Mouse (Mus musculus): ENCODE measurements around the gene Gm49388.

Gene Gm49388

GRCm38 (mm10) chr7:127785308-127785707, at the start of gene Gm49388:
Gene Gm49388, plus strand, starts transcription at chr7:127785608.
- in situ Hi-C loops (cut with MboI; ENCODE audit: unreplicated experiment in 2 of 2), result loop anchor here (25.0 kb wide), 1 partner anchor 927 kb away; no protein-coding TSS in a partner anchor

DNA sequence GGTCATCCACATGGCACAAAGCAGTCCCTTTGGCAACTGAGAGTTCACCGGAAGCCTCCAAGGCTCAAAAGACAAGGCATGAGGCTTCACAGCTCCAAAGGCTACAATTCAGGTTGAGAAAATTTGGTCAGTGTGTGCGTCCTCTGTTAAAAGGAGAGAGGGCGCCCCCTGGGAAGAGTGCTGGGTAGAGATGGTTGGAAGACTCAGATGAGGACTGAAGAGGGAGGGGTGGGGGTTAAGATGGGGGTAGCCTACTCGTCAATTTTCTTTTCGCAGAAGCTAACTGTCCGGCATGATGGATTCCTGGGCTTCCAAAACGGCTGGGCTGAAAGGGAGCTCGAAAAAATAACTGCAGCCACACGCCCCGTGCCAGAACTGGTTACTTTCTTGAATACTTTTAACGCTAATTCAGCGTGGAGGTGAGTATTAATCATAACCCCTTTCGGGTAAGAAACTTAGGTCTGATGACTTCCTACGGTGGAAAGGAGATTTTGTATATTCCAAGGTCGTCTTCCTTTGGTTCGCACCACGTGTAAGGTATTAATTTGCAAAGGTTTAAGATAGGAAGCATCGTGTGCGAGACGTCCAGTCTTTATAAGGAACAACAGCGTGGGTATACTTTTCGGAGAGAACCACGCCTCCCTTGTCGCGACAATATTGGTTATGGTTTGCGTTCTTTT, 40.9 kb upstream of the Gm49388 start, which contains the start of gene Fbxl19:
Gene Fbxl19 (plus strand): TSS at position 178 of the 680 bp plus-strand sequence.
- in situ Hi-C loops (cut with MboI; ENCODE audit: unreplicated experiment in 2 of 2), result loop anchor here (5.0 kb wide), 1 partner anchor 67 kb away; no protein-coding TSS in a partner anchor

DNA sequence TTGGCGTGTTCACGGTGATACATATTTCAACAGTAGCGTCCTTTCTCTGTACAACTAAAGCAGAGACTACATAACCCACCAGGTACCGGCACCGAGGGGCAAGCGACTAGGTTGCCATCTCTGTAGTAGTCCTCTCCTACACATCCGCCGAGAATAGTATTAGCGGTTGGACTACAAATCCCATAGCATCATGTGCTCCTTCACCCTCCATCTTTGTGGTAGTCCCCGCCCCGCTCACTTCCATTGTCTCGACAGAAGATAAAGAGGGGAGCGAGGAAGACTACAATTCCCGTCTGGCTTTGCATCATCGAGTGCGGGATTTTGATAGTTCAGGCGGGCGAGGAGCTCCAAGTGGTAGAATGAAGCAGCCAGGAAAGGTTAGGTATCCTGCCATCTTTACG, 40.2 kb upstream of the Gm49388 start:
- in situ Hi-C loops (cut with MboI; ENCODE audit: unreplicated experiment in 2 of 2), result loop anchor here (5.0 kb wide), 1 partner anchor 68 kb away; no protein-coding TSS in a partner anchor

DNA sequence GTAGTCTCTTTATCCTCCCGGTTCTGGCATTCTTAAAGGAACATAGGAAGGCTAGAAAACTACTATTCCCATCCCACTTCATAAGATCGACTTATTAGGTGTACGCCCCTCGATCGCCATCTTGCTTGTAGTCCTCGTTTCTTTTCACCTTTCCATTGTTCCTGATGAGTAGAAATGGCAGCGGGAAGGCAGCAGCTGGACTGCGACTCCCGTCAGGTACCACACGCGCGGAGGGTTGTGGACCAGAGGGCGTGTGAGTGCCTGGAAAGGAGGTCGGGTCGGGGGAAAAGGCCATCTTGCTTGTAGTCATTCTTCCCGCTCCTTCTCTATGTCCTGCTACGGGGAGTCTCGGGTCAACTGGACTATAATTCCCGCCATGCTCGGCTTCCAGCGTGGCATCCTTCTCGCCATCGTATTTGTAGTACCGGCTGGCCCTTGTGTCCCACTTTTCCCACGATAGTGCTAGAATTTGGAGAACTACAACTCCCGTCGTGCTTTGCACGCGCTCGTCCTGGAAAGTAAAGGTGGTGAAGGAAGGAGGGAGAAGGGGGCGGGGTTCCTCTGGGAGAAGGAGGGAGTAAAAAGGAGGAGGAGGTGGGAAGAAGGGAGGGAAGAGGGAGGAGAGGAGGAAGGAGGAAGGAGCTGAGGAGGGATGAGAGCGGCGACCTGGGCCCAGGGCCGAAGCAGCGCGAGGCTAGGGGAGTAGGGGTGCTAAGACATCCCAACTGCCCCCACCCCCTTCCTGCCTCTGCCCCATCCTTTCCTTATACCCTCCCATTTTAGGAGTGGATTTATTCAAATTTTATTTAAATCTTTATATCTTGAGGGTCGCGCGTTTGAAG, 39.5 kb upstream of the Gm49388 start:
- in situ Hi-C loops (cut with MboI; ENCODE audit: unreplicated experiment in 2 of 2), result loop anchor here (5.0 kb wide), 1 partner anchor 69 kb away; no protein-coding TSS in a partner anchor

DNA sequence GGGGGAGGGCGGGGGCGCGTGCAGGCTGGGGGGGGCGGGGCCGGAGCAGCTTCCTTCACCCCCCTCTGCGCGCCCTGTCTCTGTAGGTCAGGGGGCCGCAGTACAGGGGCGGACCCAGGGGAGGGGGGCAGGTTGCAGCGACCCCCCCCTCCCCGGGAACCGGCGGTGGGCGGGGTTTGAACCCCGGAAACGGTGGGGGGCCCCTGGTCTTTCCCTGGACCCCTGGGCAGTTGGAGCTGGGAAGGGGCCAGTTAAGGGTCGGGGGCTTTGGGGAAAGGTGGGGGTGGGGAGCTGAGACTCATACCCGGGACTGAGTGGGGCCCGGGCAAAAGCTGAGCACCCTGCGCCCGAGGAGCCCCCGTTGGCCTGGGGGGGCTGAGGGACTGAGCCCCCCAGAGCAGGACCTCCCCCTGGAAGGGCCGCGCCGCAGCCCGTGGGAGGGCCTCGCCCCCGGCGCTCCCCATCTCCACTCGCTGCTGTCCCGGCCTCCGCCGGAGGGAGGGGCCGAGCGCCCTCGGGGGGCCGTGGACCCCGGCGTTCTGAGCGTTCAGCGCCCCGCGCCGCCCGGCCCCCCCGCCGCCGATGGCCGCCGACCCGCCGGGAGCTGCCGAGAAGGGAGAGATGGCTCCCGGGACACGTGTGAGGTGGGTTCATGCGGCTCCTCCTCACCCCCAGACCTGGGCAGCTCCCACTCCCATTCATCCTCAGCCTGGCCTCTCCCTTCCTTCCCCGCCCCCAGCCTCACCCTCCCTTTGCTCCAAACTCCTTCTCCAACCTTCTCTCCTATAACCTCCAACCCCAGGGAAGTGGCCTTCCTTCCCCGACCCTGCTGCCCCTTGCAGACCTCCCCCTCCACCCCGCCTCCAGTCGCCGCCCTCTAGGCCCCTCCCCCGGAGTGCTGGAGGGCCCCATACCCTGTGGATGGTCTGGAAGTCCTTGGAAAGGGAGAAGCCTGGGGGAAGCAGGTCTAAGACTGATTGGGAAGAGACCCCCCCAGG, 38.6 kb upstream of the Gm49388 start:
- in situ Hi-C loops (cut with MboI; ENCODE audit: unreplicated experiment in 2 of 2), result loop anchor here (5.0 kb wide), 1 partner anchor 69 kb away; no protein-coding TSS in a partner anchor

DNA sequence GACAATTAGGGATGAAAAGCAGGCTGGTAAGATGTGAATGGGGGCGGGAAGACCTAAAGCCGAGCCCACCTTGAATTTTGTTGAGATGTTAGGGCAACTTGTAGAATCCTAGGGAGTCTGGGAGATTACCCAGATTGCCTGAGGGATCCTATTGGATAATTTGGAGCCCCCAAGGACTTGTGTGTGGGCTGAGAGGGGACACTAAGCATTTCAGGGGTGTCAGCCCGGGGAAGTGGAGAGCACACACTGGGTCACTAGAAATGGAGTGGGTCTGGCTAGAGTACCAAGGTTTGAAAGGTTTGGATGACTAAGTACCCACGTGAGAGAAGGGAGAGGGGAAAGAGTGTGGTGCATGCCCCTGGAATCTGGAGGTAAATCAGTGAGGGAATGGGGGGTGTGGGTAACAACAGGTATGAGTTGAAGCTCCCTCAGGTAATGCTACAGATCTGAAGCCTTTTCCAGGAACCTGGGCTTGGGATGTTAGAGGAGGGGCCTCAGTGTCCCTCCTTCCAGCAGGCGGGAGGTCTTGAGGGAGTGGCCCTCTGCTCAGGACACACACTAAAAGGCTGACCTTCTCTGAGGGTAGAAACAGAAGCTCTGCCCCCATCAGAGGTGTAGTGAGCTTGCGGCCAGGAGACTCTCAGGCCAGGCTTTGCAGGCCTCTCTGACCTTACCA, 37.7 kb upstream of the Gm49388 start:
- in situ Hi-C loops (cut with MboI; ENCODE audit: unreplicated experiment in 2 of 2), result loop anchor here (5.0 kb wide), 1 partner anchor 70 kb away; no protein-coding TSS in a partner anchor

GRCm38 (mm10) chr7:127748235-127748560, 37.2 kb upstream of the Gm49388 start:
- in situ Hi-C loops (cut with MboI; ENCODE audit: unreplicated experiment in 2 of 2), result loop anchor here (5.0 kb wide), 1 partner anchor 71 kb away; no protein-coding TSS in a partner anchor

DNA sequence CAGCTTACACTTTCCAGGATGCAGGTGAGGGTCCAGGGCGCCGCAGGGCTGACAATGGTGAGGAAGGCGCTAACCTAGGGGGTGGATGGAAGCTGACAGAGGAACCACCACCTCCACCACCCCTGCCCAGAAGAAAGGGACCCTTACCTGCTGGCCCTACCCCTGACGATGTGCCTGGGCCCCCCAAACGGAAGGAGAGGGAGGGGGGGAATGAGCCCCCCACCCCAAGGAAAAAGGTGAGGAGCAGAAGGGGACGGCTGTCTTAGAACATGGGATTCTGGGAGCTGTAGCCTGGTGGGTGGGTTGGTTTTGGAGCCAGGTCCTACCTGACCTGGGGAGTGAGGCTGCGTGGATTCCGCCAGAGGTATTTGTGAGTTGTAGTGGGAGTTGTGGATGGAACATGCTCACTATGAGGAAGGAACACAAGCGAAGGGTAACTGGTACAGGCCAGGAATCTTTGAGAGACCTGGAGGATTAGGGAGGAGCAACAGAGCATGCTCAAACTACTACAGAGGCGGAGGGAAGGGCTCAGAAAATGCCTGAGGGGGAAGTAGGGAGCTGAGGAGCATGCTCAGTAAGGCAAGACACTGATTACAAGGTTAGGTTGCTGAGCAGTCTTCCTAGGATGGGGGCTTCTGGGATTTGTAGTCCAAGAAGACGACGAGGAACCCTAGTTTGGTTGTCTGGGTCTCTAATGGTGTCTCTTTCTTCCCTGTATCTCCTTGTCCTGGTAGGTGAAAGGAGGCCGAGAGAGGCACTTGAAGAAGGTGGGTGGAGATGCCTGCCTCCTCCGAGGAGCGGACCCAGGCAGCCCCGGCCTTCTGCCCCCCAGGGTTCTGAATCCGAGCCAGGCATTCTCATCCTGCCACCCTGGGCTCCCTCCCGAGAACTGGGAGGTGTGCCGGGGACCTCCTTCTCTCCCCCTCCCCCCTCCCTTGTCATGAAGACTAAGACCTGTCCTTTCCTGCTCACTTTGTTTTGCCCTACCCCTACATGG, 35.0 kb upstream of the Gm49388 start:
- in situ Hi-C loops (cut with MboI; ENCODE audit: unreplicated experiment in 2 of 2), result no loop called here

GRCm38 (mm10) chr7:127751619-127752018, 33.8 kb upstream of the Gm49388 start:
- in situ Hi-C loops (cut with MboI; ENCODE audit: unreplicated experiment in 2 of 2), result no loop called here

DNA sequence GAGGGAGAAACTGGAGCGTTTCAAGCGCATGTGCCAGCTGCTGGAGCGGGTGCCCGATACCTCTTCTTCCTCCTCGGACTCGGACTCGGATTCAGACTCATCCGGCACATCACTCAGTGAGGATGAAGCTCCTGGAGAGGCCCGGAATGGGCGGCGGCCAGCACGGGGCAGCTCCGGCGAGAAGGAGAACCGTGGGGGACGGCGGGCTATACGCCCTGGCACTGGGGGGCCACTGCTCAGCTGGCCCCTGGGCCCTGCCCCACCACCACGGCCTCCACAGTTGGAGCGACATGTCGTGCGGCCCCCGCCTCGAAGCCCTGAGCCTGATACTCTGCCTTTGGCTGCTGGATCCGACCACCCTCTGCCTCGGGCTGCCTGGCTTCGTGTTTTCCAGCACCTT, 33.3 kb upstream of the Gm49388 start:
- in situ Hi-C loops (cut with MboI; ENCODE audit: unreplicated experiment in 2 of 2), result no loop called here

GRCm38 (mm10) chr7:127753158-127753557, 32.2 kb upstream of the Gm49388 start:
- in situ Hi-C loops (cut with MboI; ENCODE audit: unreplicated experiment in 2 of 2), result no loop called here

DNA sequence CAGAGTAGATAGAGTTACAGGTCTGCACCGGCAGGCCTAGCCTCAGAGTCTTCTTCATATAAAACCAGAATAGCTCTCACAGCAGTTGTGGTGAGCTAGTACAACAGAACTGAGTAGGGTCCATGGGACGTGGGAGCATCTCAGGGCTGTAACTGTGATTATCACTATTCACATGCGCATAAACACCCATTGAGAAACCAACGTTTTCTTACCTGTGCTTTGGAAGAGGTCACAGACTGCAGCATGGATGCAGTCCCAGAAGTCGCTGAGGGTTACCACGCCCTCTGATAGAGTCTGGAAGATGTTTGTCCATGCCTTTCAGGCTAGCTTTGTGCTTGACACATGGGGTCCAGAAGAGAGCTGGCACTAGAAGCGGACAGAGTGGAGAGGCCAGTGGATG, 31.7 kb upstream of the Gm49388 start:
- in situ Hi-C loops (cut with MboI; ENCODE audit: unreplicated experiment in 2 of 2), result no loop called here

- in situ Hi-C loops (cut with MboI; ENCODE audit: unreplicated experiment in 2 of 2), result no loop called here
Measured at GRCm38 (mm10) chr7:127759716-127760115, 25.7 kb upstream of the Gm49388 start.

DNA sequence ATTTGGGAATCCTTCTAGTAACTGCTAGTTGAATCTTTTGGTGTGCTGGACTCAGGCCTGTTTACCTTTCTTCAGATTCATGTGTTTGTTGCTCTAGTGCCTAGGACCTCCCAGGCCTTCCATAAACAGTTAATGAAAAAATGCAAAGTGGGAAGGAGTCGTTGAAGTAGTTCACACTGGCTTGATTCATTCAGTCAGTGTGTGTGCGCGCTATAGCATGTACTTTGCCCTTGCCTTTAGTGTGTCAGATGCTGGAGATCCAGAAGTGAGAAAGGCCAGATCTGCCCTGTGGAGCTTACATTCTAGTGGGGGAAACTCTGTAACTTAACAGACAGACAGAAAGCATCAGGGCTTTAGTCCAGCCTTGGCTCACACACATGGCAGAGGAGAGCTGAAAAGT, 24.9 kb upstream of the Gm49388 start:
- in situ Hi-C loops (cut with MboI; ENCODE audit: unreplicated experiment in 2 of 2), result no loop called here

DNA sequence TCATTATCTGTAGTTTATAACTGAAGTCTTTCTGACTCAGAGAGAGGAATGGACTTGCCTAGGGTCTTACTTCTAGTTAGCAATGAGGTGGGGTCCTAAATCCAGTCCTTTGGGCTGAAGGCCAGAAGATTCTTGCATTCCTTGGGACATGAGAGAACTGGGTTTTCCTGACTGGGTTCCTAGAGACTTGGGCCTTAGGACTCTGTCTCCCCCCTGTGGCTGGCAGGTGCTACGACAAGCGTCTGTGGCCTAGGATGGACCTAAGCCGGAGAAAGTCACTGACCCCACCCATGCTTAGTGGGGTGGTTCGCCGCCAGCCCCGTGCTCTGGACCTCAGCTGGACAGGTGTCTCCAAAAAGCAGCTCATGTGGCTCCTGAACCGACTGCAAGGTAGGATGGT, 24.4 kb upstream of the Gm49388 start:
- in situ Hi-C loops (cut with MboI; ENCODE audit: unreplicated experiment in 2 of 2), result no loop called here

- in situ Hi-C loops (cut with MboI; ENCODE audit: unreplicated experiment in 2 of 2), result no loop called here
Measured at GRCm38 (mm10) chr7:127763642-127764041, 21.8 kb upstream of the Gm49388 start.

DNA sequence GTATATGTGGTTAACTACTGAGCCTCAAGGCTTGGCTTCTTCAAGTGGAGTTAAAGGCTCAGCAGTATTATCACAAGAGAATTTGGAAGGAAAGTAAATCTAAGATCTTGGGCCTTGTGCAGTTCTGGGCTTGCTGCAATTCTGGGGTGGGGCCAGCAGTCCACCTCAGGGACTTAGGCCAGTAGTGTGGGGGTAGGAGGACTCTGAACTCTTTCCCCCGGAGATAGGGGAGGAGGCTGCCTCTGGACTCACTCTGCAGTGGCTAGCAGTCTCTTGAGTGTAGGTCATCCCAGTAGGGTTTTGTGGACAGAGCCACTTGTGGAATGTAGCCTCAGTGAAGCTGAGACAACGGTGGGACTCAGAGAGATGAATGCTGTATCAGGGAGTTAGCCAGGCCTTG, 19.7 kb upstream of the Gm49388 start:
- in situ Hi-C loops (cut with MboI; ENCODE audit: unreplicated experiment in 2 of 2), result no loop called here

DNA sequence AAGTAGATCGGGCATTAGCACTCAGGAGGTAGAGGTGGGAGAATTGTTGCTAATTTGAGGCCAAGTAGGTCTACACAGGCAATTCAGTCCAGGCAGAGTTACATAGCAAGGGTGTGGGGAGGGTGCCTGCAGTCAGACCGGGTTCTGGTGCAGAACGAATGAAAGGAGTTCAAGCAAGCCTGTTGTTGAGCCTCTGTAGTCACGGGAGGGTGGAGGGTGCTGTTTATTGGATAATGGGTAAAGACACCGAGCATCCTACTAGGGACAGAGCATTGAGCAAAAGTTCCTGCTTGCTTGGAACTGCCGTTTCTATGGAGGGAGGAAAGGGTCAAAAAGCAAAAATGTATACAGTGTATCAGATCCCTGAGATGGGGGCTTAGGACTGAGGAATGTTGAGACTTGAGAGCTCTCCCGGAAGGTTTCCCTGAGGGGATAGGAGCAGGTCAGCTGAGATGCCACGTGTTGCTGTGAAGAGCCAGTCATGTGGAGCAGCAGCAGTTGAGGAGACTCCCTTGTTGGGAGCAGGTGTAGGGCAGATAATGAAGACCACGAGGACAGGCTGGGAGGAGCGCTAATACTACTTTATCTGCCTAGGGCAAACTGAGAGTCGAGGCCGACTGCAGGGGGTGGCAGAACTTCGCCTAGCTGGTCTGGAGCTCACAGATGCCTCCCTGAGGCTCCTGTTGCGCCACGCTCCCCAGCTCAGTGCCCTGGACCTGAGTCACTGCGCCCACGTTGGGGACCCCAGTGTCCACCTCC, 18.4 kb upstream of the Gm49388 start:
- in situ Hi-C loops (cut with MboI; ENCODE audit: unreplicated experiment in 2 of 2), result no loop called here

All from v-Abl transformed pro-B cells (cell line).